Mouse (Mus musculus) WW6 (cell line): Measurements from ENCODE around the gene Fbxo41.

ENCODE experiments used
- DNase-seq: peaks from one replicate; pipeline ENCODE4 v3.0.0-alpha.2; 2013; ENCODE audit warnings: low read depth, low spot score

Gene Fbxo41

GRCm38 (mm10) chr6:85502911-85503250, at the start of gene Fbxo41:
Fbxo41 (minus strand) TSS chr6:85502994.
- no peak for DNase-seq

GRCm38 (mm10) chr6:85547642-85548041, 44.8 kb upstream of the Fbxo41 start:
- DNase-seq = no peak

GRCm38 (mm10) chr6:85544251-85544881, 41.6 kb upstream of the Fbxo41 start:
- no peak for DNase-seq

GRCm38 (mm10) chr6:85543351-85544175, 40.8 kb upstream of the Fbxo41 start:
- DNase-seq = no peak

- DNase-seq = no peak
Measured at GRCm38 (mm10) chr6:85522825-85523224, 20.0 kb upstream of the Fbxo41 start.

GRCm38 (mm10) chr6:85522026-85522425, 19.2 kb upstream of the Fbxo41 start:
- no peak for DNase-seq

GRCm38 (mm10) chr6:85518091-85518693, 15.4 kb upstream of the Fbxo41 start:
- no peak for DNase-seq

- DNase-seq = no peak
Measured at GRCm38 (mm10) chr6:85515941-85516340, 13.1 kb upstream of the Fbxo41 start.

- no peak for DNase-seq
Measured at GRCm38 (mm10) chr6:85513531-85513910, 10.7 kb upstream of the Fbxo41 start, which contains the start of gene Egr4. Egr4 (minus strand) TSS chr6:85513589.

GRCm38 (mm10) chr6:85512577-85513530, 10.1 kb upstream of the Fbxo41 start:
- no peak for DNase-seq

GRCm38 (mm10) chr6:85512056-85512440, 9.3 kb upstream of the Fbxo41 start:
- DNase-seq = no peak

- DNase-seq = no peak
Measured at GRCm38 (mm10) chr6:85511286-85512055, 8.7 kb upstream of the Fbxo41 start.

GRCm38 (mm10) chr6:85510476-85510875, 7.7 kb upstream of the Fbxo41 start:
- DNase-seq = no peak

GRCm38 (mm10) chr6:85508602-85509001, 5.8 kb upstream of the Fbxo41 start:
- DNase-seq = no peak

GRCm38 (mm10) chr6:85504908-85505307, 2.1 kb upstream of the Fbxo41 start:
- no peak for DNase-seq

- DNase-seq = no peak
Measured at GRCm38 (mm10) chr6:85502103-85502910, 487 bp downstream of the Fbxo41 start.

- DNase-seq = no peak
Measured at GRCm38 (mm10) chr6:85501571-85502102, 1.2 kb downstream of the Fbxo41 start.

GRCm38 (mm10) chr6:85500416-85500815, 2.4 kb downstream of the Fbxo41 start:
- DNase-seq = no peak

GRCm38 (mm10) chr6:85498147-85498546, 4.6 kb downstream of the Fbxo41 start:
- no peak for DNase-seq

- DNase-seq = no peak
Measured at GRCm38 (mm10) chr6:85496976-85497375, 5.8 kb downstream of the Fbxo41 start.
